Mouse (Mus musculus) G1E (cell line): ENCODE results near the gene Sptlc2.

Source experiments
- CTCF ChIP-seq: IDR thresholded peaks from 2 replicates; pipeline ENCODE4 v1.5.1; 2012; ENCODE audit warnings: low read depth, low read length, inconsistent platforms, mixed read lengths
- GATA1 ChIP-seq: IDR thresholded peaks from 2 replicates; pipeline ENCODE4 v1.6.1; 2012; ENCODE audit warnings: borderline replicate concordance, low read length, inconsistent platforms, mixed read lengths
- GATA2 ChIP-seq: IDR thresholded peaks from 2 replicates; pipeline ENCODE4 v1.6.1; 2012; ENCODE audit warnings: low read depth, low read length, inconsistent platforms, borderline replicate concordance
- POLR2AphosphoS5 ChIP-seq: IDR thresholded peaks from 2 replicates; pipeline ENCODE4 v1.6.1; 2012; ENCODE audit warnings: low read depth, low read length, inconsistent platforms; ENCODE audit not compliant: insufficient replicate concordance
- TAL1 ChIP-seq: conservative IDR thresholded peaks from 2 replicates; pipeline ENCODE4 v1.6.1; 2012; ENCODE audit warnings: low read depth, low read length, inconsistent platforms, mixed read lengths

GRCm38 (mm10) chr12:87299657-87300440 is 88.3 kb downstream of the Sptlc2 start, which contains the start of gene Ism2:
- TF ChIP-seq CTCF = no peak
- TF ChIP-seq GATA1 = no peak
- no peak for TF ChIP-seq TAL1
- no peak for TF ChIP-seq POLR2AphosphoS5
- TF ChIP-seq GATA2 = no peak
